Mouse (Mus musculus): ENCODE data around the gene App. TPM values are rescaled to one million over a fixed set of nuclear protein-coding genes. Genes with fewer than 3 reads are reported as not detected.
A peak's percentile ranks its signal among the peaks of the same experiment; 100 is the strongest.

Gene App
- polyA plus RNA-seq, 1 experiment, result 390 TPM

DNA sequence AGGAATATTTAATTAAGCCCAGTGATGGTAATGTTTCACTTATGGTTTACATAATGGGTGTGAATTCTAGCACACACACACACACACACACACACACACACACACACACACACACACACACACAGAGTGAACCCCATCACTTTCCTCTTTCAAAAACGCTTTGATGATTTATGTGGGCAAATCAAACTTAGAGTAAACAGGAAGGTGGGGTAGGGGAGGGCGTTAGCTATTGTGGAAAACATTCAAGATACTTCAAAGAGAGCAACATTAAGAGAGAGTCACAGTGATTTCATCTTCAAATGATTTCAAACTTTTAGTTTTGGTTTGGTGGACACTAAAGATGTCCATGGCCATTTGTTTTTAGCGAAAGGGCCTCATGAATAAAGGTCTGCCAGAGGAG is 191.0 kb downstream of the App start:
- H3K27ac ChIP-seq (ENCODE audit: insufficient read depth, low read depth, low read length), result no peak overlapping the region
- H3K4me3 ChIP-seq (ENCODE audit: insufficient read depth, low read length), result no peak overlapping the region
- TF ChIP-seq CTCF (IDR thresholded peaks at IDR 0.05; ENCODE audit: low read depth, low read length) (no peak), POLR2A (IDR thresholded peaks at IDR 0.05; ENCODE audit: borderline replicate concordance, low read depth, low read length) (no peak)
- H3K4me1 ChIP-seq (ENCODE audit: control insufficient read depth, insufficient read depth, low read length), result no peaks in the 10 kb centered on the region

GRCm38 (mm10) chr16:84978589-84978988 is 195.0 kb downstream of the App start:
- H3K4me3 ChIP-seq (ENCODE audit: insufficient read depth, low read length), result no peak overlapping the region
- no peak overlapping the region for H3K27ac ChIP-seq (ENCODE audit: insufficient read depth, low read depth, low read length)
- no peaks in the 10 kb centered on the region for H3K4me1 ChIP-seq (ENCODE audit: control insufficient read depth, insufficient read depth, low read length)
- no peak for TF ChIP-seq POLR2A (IDR thresholded peaks at IDR 0.05; ENCODE audit: borderline replicate concordance, low read depth, low read length)
- no peak for TF ChIP-seq CTCF (IDR thresholded peaks at IDR 0.05; ENCODE audit: low read depth, low read length)

- Histone ChIP-seq H3K27ac (ENCODE audit: insufficient read depth, low read depth, low read length) (no peak overlapping the region), H3K4me3 (ENCODE audit: insufficient read depth, low read length) (no peak overlapping the region), H3K4me1 (ENCODE audit: control insufficient read depth, insufficient read depth, low read length) (peaks cover 14% of the 10 kb centered on the region)
- TF ChIP-seq CTCF (IDR thresholded peaks at IDR 0.05; ENCODE audit: low read depth, low read length) (no peak), POLR2A (IDR thresholded peaks at IDR 0.05; ENCODE audit: borderline replicate concordance, low read depth, low read length) (no peak)
Measured at GRCm38 (mm10) chr16:84974176-84974518, 199.4 kb downstream of the App start.

DNA sequence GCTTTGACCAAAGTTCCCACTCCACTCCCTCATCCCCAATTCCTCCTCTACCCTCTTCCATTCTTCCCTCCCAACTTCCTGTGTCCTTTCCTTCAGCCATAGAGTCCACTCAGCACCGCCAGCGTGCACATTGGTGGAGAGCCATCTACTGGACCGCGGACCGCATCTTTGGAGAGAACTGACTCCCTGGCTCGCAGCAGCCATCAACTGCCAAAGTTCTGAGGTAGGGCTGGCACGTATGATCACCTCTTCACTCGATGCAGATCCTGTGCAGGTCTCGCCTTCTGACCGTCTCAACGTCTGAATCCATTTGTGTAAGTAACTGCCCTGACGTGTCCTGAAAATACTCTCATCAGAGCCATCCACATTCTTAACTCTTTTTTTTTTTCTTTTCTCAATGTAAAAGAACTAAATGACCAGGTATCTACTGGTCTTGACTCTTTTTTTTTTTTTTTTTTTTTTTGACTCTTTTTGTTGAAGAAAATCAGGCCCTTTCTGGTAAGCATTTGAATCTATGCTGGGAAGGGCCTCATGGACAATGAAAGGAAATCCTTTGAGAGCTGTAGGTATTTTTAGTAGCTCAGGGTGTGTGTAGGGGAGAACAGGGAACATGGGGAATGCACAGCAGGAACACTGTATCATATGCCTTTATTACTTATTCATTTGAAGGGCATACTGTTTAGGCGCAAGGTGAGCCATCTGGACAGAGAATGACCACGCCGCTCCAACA is 200.0 kb downstream of the App start:
- H3K4me1 ChIP-seq (ENCODE audit: control insufficient read depth, insufficient read depth, low read length), result peaks cover 15% of the 10 kb centered on the region
- TF ChIP-seq CTCF (IDR thresholded peaks at IDR 0.05; ENCODE audit: low read depth, low read length), result no peak
- no peak for TF ChIP-seq POLR2A (IDR thresholded peaks at IDR 0.05; ENCODE audit: borderline replicate concordance, low read depth, low read length)
- H3K27ac ChIP-seq (ENCODE audit: insufficient read depth, low read depth, low read length), result no peak overlapping the region
- no peak overlapping the region for H3K4me3 ChIP-seq (ENCODE audit: insufficient read depth, low read length)

- H3K27ac ChIP-seq (ENCODE audit: insufficient read depth, low read depth, low read length), result peak overlapping the region; percentile 81
- TF ChIP-seq POLR2A (IDR thresholded peaks at IDR 0.05; ENCODE audit: borderline replicate concordance, low read depth, low read length) (no peak), CTCF (IDR thresholded peaks at IDR 0.05; ENCODE audit: low read depth, low read length) (no peak)
- peak overlapping the region; percentile 39 for H3K4me3 ChIP-seq (ENCODE audit: insufficient read depth, low read length)
- peaks cover 29% of the 10 kb centered on the region for H3K4me1 ChIP-seq (ENCODE audit: control insufficient read depth, insufficient read depth, low read length)
Measured at GRCm38 (mm10) chr16:84971535-84972330, 201.8 kb downstream of the App start.

DNA sequence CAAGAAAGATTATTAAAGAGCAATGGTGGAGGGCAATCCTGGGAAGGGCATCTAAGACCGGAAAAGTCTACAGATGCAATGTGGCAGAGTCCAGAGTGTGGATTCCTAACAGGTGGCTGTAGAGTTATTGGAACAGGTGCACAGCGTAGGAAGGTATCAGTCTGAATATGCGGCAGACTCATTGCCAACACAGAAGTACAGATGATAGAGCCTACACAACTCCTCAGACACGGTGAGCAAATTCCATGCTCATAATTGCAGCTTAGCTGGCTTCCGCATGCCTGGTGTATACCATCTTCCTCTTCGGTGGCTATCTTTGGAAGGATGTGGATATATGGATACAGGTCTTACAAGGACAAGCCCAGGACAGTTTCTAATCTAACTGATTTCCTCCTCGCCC is 204.5 kb downstream of the App start:
- Histone ChIP-seq H3K4me3 (ENCODE audit: insufficient read depth, low read length) (no peak overlapping the region), H3K27ac (ENCODE audit: insufficient read depth, low read depth, low read length) (no peak overlapping the region)
- TF ChIP-seq CTCF (IDR thresholded peaks at IDR 0.05; ENCODE audit: low read depth, low read length), result no peak
- no peak for TF ChIP-seq POLR2A (IDR thresholded peaks at IDR 0.05; ENCODE audit: borderline replicate concordance, low read depth, low read length)

GRCm38 (mm10) chr16:84966983-84967382 is 206.6 kb downstream of the App start:
- Histone ChIP-seq H3K4me1 (ENCODE audit: control insufficient read depth, insufficient read depth, low read length) (peaks cover 25% of the 10 kb centered on the region), H3K27ac (ENCODE audit: insufficient read depth, low read depth, low read length) (peak overlapping the region; percentile 18; the same call in 1 of the 2 replicates), H3K4me3 (ENCODE audit: insufficient read depth, low read length) (no peak overlapping the region)
- TF ChIP-seq POLR2A (IDR thresholded peaks at IDR 0.05; ENCODE audit: borderline replicate concordance, low read depth, low read length), result no peak
- no peak for TF ChIP-seq CTCF (IDR thresholded peaks at IDR 0.05; ENCODE audit: low read depth, low read length)

More for the DNA sequence above, 204.5 kb downstream of the App start:
- H3K4me1 ChIP-seq (ENCODE audit: control insufficient read depth, insufficient read depth, low read length), result peaks cover 34% of the 10 kb centered on the region

GRCm38 (mm10) chr16:84966096-84966495 is 207.5 kb downstream of the App start:
- Histone ChIP-seq H3K27ac (ENCODE audit: insufficient read depth, low read depth, low read length) (no peak overlapping the region), H3K4me3 (ENCODE audit: insufficient read depth, low read length) (no peak overlapping the region), H3K4me1 (ENCODE audit: control insufficient read depth, insufficient read depth, low read length) (peaks cover 20% of the 10 kb centered on the region)
- TF ChIP-seq POLR2A (IDR thresholded peaks at IDR 0.05; ENCODE audit: borderline replicate concordance, low read depth, low read length) (no peak), CTCF (IDR thresholded peaks at IDR 0.05; ENCODE audit: low read depth, low read length) (no peak)

DNA sequence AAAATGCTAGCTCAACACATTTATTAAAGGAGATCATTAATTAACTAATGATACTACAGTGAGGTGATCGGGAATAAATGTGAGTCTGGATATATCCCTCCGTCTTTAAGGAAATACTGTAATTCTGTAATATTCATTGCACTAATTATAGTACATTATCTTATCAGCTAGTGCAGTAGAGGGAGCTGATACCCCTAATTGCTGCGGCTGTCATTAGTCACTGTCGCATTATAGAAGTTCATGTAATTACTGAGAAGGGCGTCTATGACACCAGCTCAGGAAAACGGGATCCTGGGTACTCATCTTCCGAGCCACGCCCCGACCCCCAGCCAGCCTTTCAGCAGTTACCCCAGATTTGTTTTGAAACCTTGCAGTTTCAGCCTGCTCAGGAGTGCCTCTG is 209.6 kb downstream of the App start:
- Histone ChIP-seq H3K4me1 (ENCODE audit: control insufficient read depth, insufficient read depth, low read length) (peaks cover 20% of the 10 kb centered on the region), H3K27ac (ENCODE audit: insufficient read depth, low read depth, low read length) (no peak overlapping the region), H3K4me3 (ENCODE audit: insufficient read depth, low read length) (no peak overlapping the region)
- TF ChIP-seq CTCF (IDR thresholded peaks at IDR 0.05; ENCODE audit: low read depth, low read length), result no peak
- no peak for TF ChIP-seq POLR2A (IDR thresholded peaks at IDR 0.05; ENCODE audit: borderline replicate concordance, low read depth, low read length)

DNA sequence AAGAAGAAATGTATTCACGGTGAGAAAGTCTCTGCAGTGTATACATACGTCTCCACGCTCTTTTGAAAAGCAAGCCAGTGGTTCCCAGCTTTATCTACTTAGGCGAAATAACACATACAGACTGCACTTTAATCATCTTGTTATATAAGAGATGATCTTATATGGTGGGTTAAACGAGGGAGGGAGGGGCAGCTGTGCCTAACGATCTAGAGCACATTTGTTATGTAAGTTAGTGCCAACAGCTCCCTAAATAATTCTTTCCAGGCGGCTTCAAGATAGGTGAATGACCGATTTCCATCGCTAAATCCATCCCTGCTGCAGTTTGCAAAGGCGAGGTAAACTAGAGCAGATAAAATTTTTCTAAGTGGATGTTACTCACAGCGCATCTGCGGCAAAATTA is 210.0 kb downstream of the App start:
- Histone ChIP-seq H3K4me3 (ENCODE audit: insufficient read depth, low read length) (no peak overlapping the region), H3K4me1 (ENCODE audit: control insufficient read depth, insufficient read depth, low read length) (peaks cover 18% of the 10 kb centered on the region), H3K27ac (ENCODE audit: insufficient read depth, low read depth, low read length) (no peak overlapping the region)
- TF ChIP-seq POLR2A (IDR thresholded peaks at IDR 0.05; ENCODE audit: borderline replicate concordance, low read depth, low read length) (no peak), CTCF (IDR thresholded peaks at IDR 0.05; ENCODE audit: low read depth, low read length) (no peak)

Measured in bone marrow macrophage, adult 2 months (primary cell).